Mouse (Mus musculus) adrenal gland, adult 18-20 months (tissue): ENCODE measurements around the gene Lhfp. TPM values are rescaled to one million over a fixed set of nuclear protein-coding genes. Genes with fewer than 3 reads are reported as not detected.

Source experiments
- DNase-seq, 2 experiments: peaks; one replicate each; pipeline ENCODE4 v3.0.0; 2021 to 2022; ENCODE audit warnings: low spot score in 2 of 2
- total RNA-seq, 2 experiments: library from RNA; stranded (reverse); gene quantifications; 1 replicate in 1 of 2; 2 replicates in 1 of 2; pipeline ENCODE4 v1.2.3; 2021

Gene Lhfp
- total RNA-seq, 2 experiments from 2014 or later = 18.9 to 20.9 TPM

- DNase-seq = no peak
Observed at GRCm38 (mm10) chr3:53149625-53150320, 108.4 kb downstream of the Lhfp start.

- DNase-seq = no peak
Observed at GRCm38 (mm10) chr3:53151081-53151480, 109.8 kb downstream of the Lhfp start.

- DNase-seq = no peak
Observed at GRCm38 (mm10) chr3:53151607-53152006, 110.3 kb downstream of the Lhfp start.

GRCm38 (mm10) chr3:53161963-53162362, 120.6 kb downstream of the Lhfp start:
- no peak for DNase-seq

GRCm38 (mm10) chr3:53165281-53165680, 124.0 kb downstream of the Lhfp start:
- no peak for DNase-seq

GRCm38 (mm10) chr3:53166001-53166400, 124.7 kb downstream of the Lhfp start:
- DNase-seq = no peak

GRCm38 (mm10) chr3:53169486-53169885, 128.2 kb downstream of the Lhfp start:
- no peak for DNase-seq

GRCm38 (mm10) chr3:53173310-53174063, 132.2 kb downstream of the Lhfp start:
- no peak for DNase-seq

GRCm38 (mm10) chr3:53179936-53180335, 138.6 kb downstream of the Lhfp start:
- DNase-seq = no peak

- no peak for DNase-seq
Observed at GRCm38 (mm10) chr3:53185439-53185838, 144.1 kb downstream of the Lhfp start.

- DNase-seq = no peak
Observed at GRCm38 (mm10) chr3:53193441-53193840, 152.1 kb downstream of the Lhfp start.

GRCm38 (mm10) chr3:53195666-53196107, 154.4 kb downstream of the Lhfp start:
- no peak for DNase-seq

GRCm38 (mm10) chr3:53200175-53200574, 158.8 kb downstream of the Lhfp start:
- DNase-seq = no peak

- DNase-seq = no peak
Observed at GRCm38 (mm10) chr3:53200853-53201252, 159.5 kb downstream of the Lhfp start.

- DNase-seq = no peak
Observed at GRCm38 (mm10) chr3:53201670-53202069, 160.3 kb downstream of the Lhfp start.

GRCm38 (mm10) chr3:53202184-53202583, 160.9 kb downstream of the Lhfp start:
- peak in 1 of 2 experiments; percentile 25 for DNase-seq

GRCm38 (mm10) chr3:53202698-53203097, 161.4 kb downstream of the Lhfp start:
- no peak for DNase-seq

GRCm38 (mm10) chr3:53203656-53204055, 162.3 kb downstream of the Lhfp start:
- no peak for DNase-seq

- no peak for DNase-seq
Observed at GRCm38 (mm10) chr3:53204348-53204984, 163.1 kb downstream of the Lhfp start.

GRCm38 (mm10) chr3:53204985-53205365, 163.6 kb downstream of the Lhfp start:
- no peak for DNase-seq

GRCm38 (mm10) chr3:53205706-53206105, 164.4 kb downstream of the Lhfp start:
- DNase-seq = no peak
